Mouse (Mus musculus): ENCODE measurements around the gene Gsn. TPM values are rescaled to one million over a fixed set of nuclear protein-coding genes. Genes with fewer than 3 reads are reported as not detected.

The Gsn gene
- polyA plus RNA-seq, 1 experiment from 2014 or later, result 386 TPM

DNA sequence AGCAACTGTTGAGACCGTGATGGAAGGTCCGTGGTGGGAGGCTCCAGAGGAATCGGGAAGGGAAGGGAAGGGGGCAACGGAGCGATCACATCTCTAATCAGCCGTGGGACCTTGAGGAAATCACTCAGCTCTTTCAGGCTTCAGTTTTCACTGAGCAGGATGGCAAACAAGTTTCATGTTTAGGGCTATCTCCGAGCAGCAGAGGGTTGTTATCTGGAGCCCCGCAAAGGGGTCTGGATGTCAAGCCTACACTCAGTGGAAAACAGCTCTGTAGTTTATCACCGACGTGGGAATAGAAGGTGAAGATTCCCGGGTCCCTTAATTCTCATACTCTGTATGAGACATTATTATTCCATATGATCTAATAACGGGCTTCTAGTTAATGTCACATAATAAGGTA is 62.2 kb downstream of the Gsn start:
- no peaks in the 10 kb centered on the region for H3K27me3 ChIP-seq (ENCODE audit: control insufficient read depth, insufficient read depth, low read length)
- no peak overlapping the region for H3K27ac ChIP-seq (ENCODE audit: low read length)
- no peaks in the 10 kb centered on the region for H3K9me3 ChIP-seq (replicated peaks; ENCODE audit: control insufficient read depth, low read length)
- no peak overlapping the region for H3K4me2 ChIP-seq (ENCODE audit: low read depth, low read length)
- H3K4me1 ChIP-seq (ENCODE audit: control insufficient read depth, insufficient read depth, low read length), result peaks cover 6% of the 10 kb centered on the region; the same call in 1 of the 2 replicates
- no peak overlapping the region for H3K4me3 ChIP-seq (replicated peaks; ENCODE audit: low read length)
- 0 out of 2 replicates have a peak, but pooled peaks cover 3% of the 10 kb centered on the region for H3K36me3 ChIP-seq (ENCODE audit: control insufficient read depth, insufficient read depth, low read length)
- no peak for ATAC-seq (ENCODE audit: insufficient read depth, low FRiP score)
- H3K9ac ChIP-seq (ENCODE audit: low read length), result no peak overlapping the region
- 88% methylated on average over 12 of the region's 12 CpGs for WGBS

DNA sequence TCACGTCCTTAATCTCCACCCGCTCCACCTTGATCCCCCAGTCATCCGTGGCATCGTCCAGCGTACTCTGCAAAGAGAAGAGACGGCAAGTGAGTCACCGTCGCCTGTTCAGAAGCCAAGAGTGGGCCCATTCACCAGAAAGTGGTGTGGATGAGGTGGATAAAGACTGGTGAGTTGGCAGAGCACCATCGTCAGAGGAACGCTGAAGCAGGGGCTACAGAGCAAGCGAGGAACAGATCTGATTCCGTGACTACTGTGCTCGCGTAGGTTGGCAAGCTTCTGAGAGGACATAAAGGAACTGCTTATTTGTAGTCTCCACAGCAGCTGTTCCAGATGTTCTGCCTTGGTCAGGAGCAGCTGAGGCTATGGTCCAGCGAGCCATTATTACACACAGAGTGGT is 64.2 kb downstream of the Gsn start:
- 93% methylated on average over 15 of the region's 15 CpGs for WGBS
- Histone ChIP-seq H3K9ac (ENCODE audit: low read length) (no peak overlapping the region), H3K4me1 (ENCODE audit: control insufficient read depth, insufficient read depth, low read length) (peaks cover 6% of the 10 kb centered on the region; the same call in 1 of the 2 replicates), H3K36me3 (ENCODE audit: control insufficient read depth, insufficient read depth, low read length) (no peaks in the 10 kb centered on the region), H3K27ac (ENCODE audit: low read length) (no peak overlapping the region), H3K4me3 (replicated peaks; ENCODE audit: low read length) (no peak overlapping the region), H3K9me3 (replicated peaks; ENCODE audit: control insufficient read depth, low read length) (no peaks in the 10 kb centered on the region), H3K27me3 (ENCODE audit: control insufficient read depth, insufficient read depth, low read length) (no peaks in the 10 kb centered on the region), H3K4me2 (ENCODE audit: low read depth, low read length) (no peak overlapping the region)
- ATAC-seq (ENCODE audit: insufficient read depth, low FRiP score), result no peak

DNA sequence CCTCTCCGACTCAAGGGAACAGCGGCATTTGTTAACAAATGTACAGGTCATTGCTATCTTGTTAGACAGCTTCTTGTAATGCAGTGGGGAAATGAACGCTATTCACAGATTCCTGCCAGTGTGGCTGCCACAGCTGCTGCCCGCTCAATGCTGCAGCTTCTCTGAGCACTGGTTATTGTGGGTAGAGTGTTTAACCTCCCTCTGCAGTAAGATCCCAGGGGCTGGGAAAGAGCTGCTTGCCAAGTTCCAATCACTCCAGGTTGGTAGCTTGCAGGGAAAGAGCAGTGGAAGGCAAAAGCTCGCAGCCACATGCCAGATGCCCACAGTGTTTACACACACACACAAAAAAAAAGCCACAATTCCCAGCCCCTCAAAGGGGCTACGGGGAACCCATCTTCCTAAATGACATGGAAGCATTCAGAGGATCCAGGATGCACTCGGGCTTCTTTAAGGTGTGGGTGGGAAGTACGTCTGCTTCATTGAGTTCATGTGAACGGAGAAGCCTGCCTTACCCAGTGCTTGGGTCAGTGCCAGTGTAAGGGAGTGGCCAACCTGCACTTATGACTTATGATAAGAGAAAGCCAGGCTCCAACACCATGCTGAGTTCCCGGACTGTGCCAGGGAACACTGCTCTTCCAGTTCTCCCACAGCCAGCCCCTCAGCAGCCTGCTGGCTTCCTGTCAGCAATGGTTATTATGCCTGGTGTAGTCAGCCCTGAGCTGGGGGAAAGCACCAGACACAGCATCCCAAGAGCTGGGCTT is 66.4 kb downstream of the Gsn start:
- peak overlapping the region; percentile 56 for H3K27ac ChIP-seq (ENCODE audit: low read length)
- H3K36me3 ChIP-seq (ENCODE audit: control insufficient read depth, insufficient read depth, low read length), result no peaks in the 10 kb centered on the region
- 47% methylated on average over 10 of the region's 10 CpGs for WGBS
- H3K4me1 ChIP-seq (ENCODE audit: control insufficient read depth, insufficient read depth, low read length), result peaks cover 9% of the 10 kb centered on the region; the same call in 1 of the 2 replicates
- H3K9me3 ChIP-seq (replicated peaks; ENCODE audit: control insufficient read depth, low read length), result no peaks in the 10 kb centered on the region
- ATAC-seq (ENCODE audit: insufficient read depth, low FRiP score), result peak; percentile 77; the same call in 1 of the 2 replicates
- no peaks in the 10 kb centered on the region for H3K27me3 ChIP-seq (ENCODE audit: control insufficient read depth, insufficient read depth, low read length)
- no peak overlapping the region for H3K4me2 ChIP-seq (ENCODE audit: low read depth, low read length)
- no peak overlapping the region for H3K4me3 ChIP-seq (replicated peaks; ENCODE audit: low read length)
- 0 out of 2 replicates have a peak overlapping the region, but pooled peaks have one; percentile 5 for H3K9ac ChIP-seq (ENCODE audit: low read length)

- WGBS, result 63% methylated on average over 10 of the region's 10 CpGs
- 0 out of 2 replicates have a peak overlapping the region, but pooled peaks have one; percentile 8 for H3K27ac ChIP-seq (ENCODE audit: low read length)
- H3K4me2 ChIP-seq (ENCODE audit: low read depth, low read length), result no peak overlapping the region
- no peaks in the 10 kb centered on the region for H3K27me3 ChIP-seq (ENCODE audit: control insufficient read depth, insufficient read depth, low read length)
- peaks cover 13% of the 10 kb centered on the region; the same call in 1 of the 2 replicates for H3K4me1 ChIP-seq (ENCODE audit: control insufficient read depth, insufficient read depth, low read length)
- H3K9me3 ChIP-seq (replicated peaks; ENCODE audit: control insufficient read depth, low read length), result no peaks in the 10 kb centered on the region
- H3K9ac ChIP-seq (ENCODE audit: low read length), result no peak overlapping the region
- no peaks in the 10 kb centered on the region for H3K36me3 ChIP-seq (ENCODE audit: control insufficient read depth, insufficient read depth, low read length)
- no peak overlapping the region for H3K4me3 ChIP-seq (replicated peaks; ENCODE audit: low read length)
- no peak for ATAC-seq (ENCODE audit: insufficient read depth, low FRiP score)
These were observed 69.8 kb downstream of the Gsn start for GRCm38 (mm10) chr2:35325930-35326329.

- ATAC-seq (ENCODE audit: insufficient read depth, low FRiP score), result no peak
- no peak overlapping the region for H3K27ac ChIP-seq (ENCODE audit: low read length)
- H3K4me2 ChIP-seq (ENCODE audit: low read depth, low read length), result no peak overlapping the region
- peaks cover 13% of the 10 kb centered on the region; the same call in 1 of the 2 replicates for H3K4me1 ChIP-seq (ENCODE audit: control insufficient read depth, insufficient read depth, low read length)
- H3K9me3 ChIP-seq (replicated peaks; ENCODE audit: control insufficient read depth, low read length), result no peaks in the 10 kb centered on the region
- no peak overlapping the region for H3K9ac ChIP-seq (ENCODE audit: low read length)
- WGBS, result 49% methylated on average over 1 of the region's 1 CpGs
- no peak overlapping the region for H3K4me3 ChIP-seq (replicated peaks; ENCODE audit: low read length)
- no peaks in the 10 kb centered on the region for H3K36me3 ChIP-seq (ENCODE audit: control insufficient read depth, insufficient read depth, low read length)
- H3K27me3 ChIP-seq (ENCODE audit: control insufficient read depth, insufficient read depth, low read length), result no peaks in the 10 kb centered on the region
These were observed 70.8 kb downstream of the Gsn start for GRCm38 (mm10) chr2:35326931-35327330.

DNA sequence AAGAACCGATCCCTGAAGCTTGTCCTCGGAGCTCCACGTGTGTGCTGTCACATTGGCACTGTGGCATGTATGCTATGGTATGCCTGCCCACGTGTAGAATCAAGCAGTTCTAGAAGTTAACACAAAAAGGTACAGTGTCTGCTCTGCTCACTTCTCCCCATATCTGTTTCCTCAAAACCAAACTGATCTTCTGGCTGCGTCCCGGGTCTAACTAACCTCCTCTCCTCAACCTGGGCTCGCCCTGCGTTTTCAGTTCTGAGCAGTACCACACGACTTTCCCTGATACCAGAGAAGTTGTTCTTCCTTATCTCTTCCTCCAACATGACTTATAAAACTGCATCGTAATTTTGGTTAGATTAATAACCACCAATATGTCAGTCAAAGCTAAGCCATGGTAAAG is 71.4 kb downstream of the Gsn start:
- H3K9me3 ChIP-seq (replicated peaks; ENCODE audit: control insufficient read depth, low read length), result no peaks in the 10 kb centered on the region
- H3K9ac ChIP-seq (ENCODE audit: low read length), result no peak overlapping the region
- H3K36me3 ChIP-seq (ENCODE audit: control insufficient read depth, insufficient read depth, low read length), result no peaks in the 10 kb centered on the region
- no peak overlapping the region; the same call in 1 of the 2 replicates for H3K4me2 ChIP-seq (ENCODE audit: low read depth, low read length)
- no peak overlapping the region for H3K4me3 ChIP-seq (replicated peaks; ENCODE audit: low read length)
- WGBS, result 60% methylated on average over 10 of the region's 10 CpGs
- no peak for ATAC-seq (ENCODE audit: insufficient read depth, low FRiP score)
- H3K27me3 ChIP-seq (ENCODE audit: control insufficient read depth, insufficient read depth, low read length), result no peaks in the 10 kb centered on the region
- peaks cover 13% of the 10 kb centered on the region; the same call in 1 of the 2 replicates for H3K4me1 ChIP-seq (ENCODE audit: control insufficient read depth, insufficient read depth, low read length)
- H3K27ac ChIP-seq (ENCODE audit: low read length), result no peak overlapping the region

DNA sequence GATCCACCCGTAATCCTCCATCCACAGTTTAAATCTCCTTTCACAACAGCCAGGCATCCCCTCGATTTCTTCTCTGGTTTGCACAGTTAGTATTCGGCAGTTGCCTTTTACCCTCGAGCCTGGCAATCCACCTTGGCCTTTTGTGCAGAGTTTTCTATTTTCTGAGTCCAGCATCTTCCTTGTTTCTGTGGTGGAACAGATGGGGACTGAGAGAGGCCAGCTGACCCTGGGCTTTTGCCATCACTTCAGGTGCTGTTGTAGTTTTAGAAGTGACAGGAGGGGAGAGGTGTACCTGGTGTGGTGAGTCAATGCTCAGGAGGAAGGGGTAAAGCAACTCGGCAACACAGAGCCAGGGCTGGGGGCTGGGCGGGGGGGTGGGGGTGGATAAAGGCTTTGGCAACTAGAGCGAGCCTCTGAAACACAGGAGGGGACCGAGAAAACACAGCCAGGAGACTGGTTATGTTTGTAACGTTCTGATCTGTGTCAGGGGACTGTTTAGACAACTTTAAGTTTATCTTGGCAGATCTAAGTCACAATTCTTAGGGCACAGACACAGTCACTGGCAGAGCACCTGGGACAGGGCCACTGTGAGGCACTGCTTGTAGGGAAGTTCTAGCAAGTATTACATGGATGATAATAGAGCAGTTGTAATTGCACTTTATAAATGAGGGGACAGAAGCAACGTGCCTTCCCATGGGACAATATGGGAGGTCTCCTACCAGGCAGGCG is 72.0 kb downstream of the Gsn start:
- Histone ChIP-seq H3K4me2 (ENCODE audit: low read depth, low read length) (no peak overlapping the region), H3K9me3 (replicated peaks; ENCODE audit: control insufficient read depth, low read length) (no peaks in the 10 kb centered on the region), H3K4me1 (ENCODE audit: control insufficient read depth, insufficient read depth, low read length) (peaks cover 7% of the 10 kb centered on the region; the same call in 1 of the 2 replicates), H3K36me3 (ENCODE audit: control insufficient read depth, insufficient read depth, low read length) (no peaks in the 10 kb centered on the region), H3K27me3 (ENCODE audit: control insufficient read depth, insufficient read depth, low read length) (no peaks in the 10 kb centered on the region), H3K4me3 (replicated peaks; ENCODE audit: low read length) (no peak overlapping the region), H3K27ac (ENCODE audit: low read length) (peak overlapping the region; percentile 12; the same call in 1 of the 2 replicates), H3K9ac (ENCODE audit: low read length) (0 out of 2 replicates have a peak overlapping the region, but pooled peaks have one; percentile 5)
- WGBS, result 39% methylated on average over 11 of the region's 11 CpGs
- no peak for ATAC-seq (ENCODE audit: insufficient read depth, low FRiP score)

GRCm38 (mm10) chr2:35329061-35329460 is 72.9 kb downstream of the Gsn start:
- no peak for ATAC-seq (ENCODE audit: insufficient read depth, low FRiP score)
- Histone ChIP-seq H3K4me2 (ENCODE audit: low read depth, low read length) (no peak overlapping the region), H3K27me3 (ENCODE audit: control insufficient read depth, insufficient read depth, low read length) (no peaks in the 10 kb centered on the region), H3K9me3 (replicated peaks; ENCODE audit: control insufficient read depth, low read length) (no peaks in the 10 kb centered on the region), H3K4me1 (ENCODE audit: control insufficient read depth, insufficient read depth, low read length) (peaks cover 8% of the 10 kb centered on the region), H3K27ac (ENCODE audit: low read length) (no peak overlapping the region), H3K36me3 (ENCODE audit: control insufficient read depth, insufficient read depth, low read length) (no peaks in the 10 kb centered on the region), H3K9ac (ENCODE audit: low read length) (no peak overlapping the region), H3K4me3 (replicated peaks; ENCODE audit: low read length) (no peak overlapping the region)
- WGBS, result 87% methylated on average over 2 of the region's 2 CpGs

DNA sequence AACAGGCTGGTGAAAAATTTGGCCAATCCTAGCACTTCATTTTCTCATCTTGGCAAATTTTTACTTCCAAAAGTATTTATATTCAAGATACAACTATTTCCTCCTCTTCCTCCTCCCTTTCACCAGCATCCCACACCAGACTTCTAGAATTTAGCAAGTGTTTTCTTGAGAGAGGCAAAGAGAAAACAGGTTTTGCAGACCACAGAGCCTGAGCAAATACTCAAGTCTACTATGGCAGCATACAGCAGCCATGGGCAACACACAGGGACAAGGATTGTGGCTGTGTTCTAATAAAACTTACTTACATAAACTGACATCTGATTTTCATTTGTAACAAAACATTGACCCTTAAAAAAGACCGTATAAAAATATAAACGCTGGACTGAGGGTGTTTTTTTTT is 75.0 kb downstream of the Gsn start:
- no peak overlapping the region for H3K4me3 ChIP-seq (replicated peaks; ENCODE audit: low read length)
- no peaks in the 10 kb centered on the region for H3K36me3 ChIP-seq (ENCODE audit: control insufficient read depth, insufficient read depth, low read length)
- no peak overlapping the region for H3K9ac ChIP-seq (ENCODE audit: low read length)
- peaks cover 22% of the 10 kb centered on the region for H3K4me1 ChIP-seq (ENCODE audit: control insufficient read depth, insufficient read depth, low read length)
- WGBS, result 67% methylated on average over 2 of the region's 2 CpGs
- no peaks in the 10 kb centered on the region for H3K27me3 ChIP-seq (ENCODE audit: control insufficient read depth, insufficient read depth, low read length)
- no peak overlapping the region for H3K4me2 ChIP-seq (ENCODE audit: low read depth, low read length)
- ATAC-seq (ENCODE audit: insufficient read depth, low FRiP score), result no peak
- no peaks in the 10 kb centered on the region for H3K9me3 ChIP-seq (replicated peaks; ENCODE audit: control insufficient read depth, low read length)
- H3K27ac ChIP-seq (ENCODE audit: low read length), result no peak overlapping the region

Measured in stomach, embryonic 16.5 days (tissue).